Comparison of ENCODE assay signal across 12 mouse cellular contexts in genomic region chr4:86031041-86031440, GRCm38 (mm10).
DNase-seq lines count a peak whose midpoint lies in the region; ATAC-seq and TF ChIP-seq lines count a peak whose summit lies in the region.
"Had no signal": no experiment of that assay in that cellular context is flagged by ENCODE, and none has a peak within 500 bp of the region (broad histone marks: within the 10 kb centered on the region; RNA-seq: fewer than 3 reads in every experiment).

No protein-coding gene starts in this region.

- ATAC-seq in midbrain, embryonic 14.5 days (ENCODE audit: low FRiP score, low TSS enrichment) = no peak
- no peak for ATAC-seq in midbrain, embryonic 15.5 days (replicated peaks)

- intact Hi-C loops in heart, postnatal 14 days (cut with DNase I) = no loop called here

- DNase-seq in cerebellum, postnatal 10 days = peak; percentile 28 to 43
- no peak for DNase-seq in cerebellum, adult 2 months
- DNase-seq in midbrain, embryonic 14.5 days = peak; percentile 14
- peak; percentile 31 to 43 for DNase-seq in heart, postnatal 14 days
- DNase-seq in skeletal muscle tissue, adult 2 months (ENCODE audit: low read depth, low spot score) = peak; percentile 79
- no peak for DNase-seq in frontal cortex, postnatal 36 days (ENCODE audit: low spot score in 2 of 2)
- DNase-seq in ovary, postnatal 10 days (ENCODE audit: low spot score) = no peak
- DNase-seq: cerebellum, postnatal 25 days; thymus, postnatal 4 days had no signal

- H3K4me3 ChIP-seq in cerebellum, adult 2 months (replicated peaks; ENCODE audit: insufficient read depth, low read depth, low read length) = no peak overlapping the region
- no peak overlapping the region for H3K4me3 ChIP-seq in midbrain, embryonic 14.5 days (replicated peaks; ENCODE audit: low read depth, low read length)
- H3K4me3 ChIP-seq in midbrain, embryonic 15.5 days = no peak overlapping the region

- no peak overlapping the region for H3K4me2 ChIP-seq in midbrain, embryonic 14.5 days (ENCODE audit: low read length)
- no peak overlapping the region for H3K4me2 ChIP-seq in midbrain, embryonic 15.5 days
- H3K4me2 ChIP-seq: hindbrain, embryonic 14.5 days had no signal

- H3K27ac ChIP-seq in cerebellum, adult 2 months (ENCODE audit: insufficient read depth, low read length) = no peak overlapping the region
- no peak overlapping the region for H3K27ac ChIP-seq in midbrain, embryonic 14.5 days (replicated peaks; ENCODE audit: low read depth, low read length)
- no peak overlapping the region for H3K27ac ChIP-seq in midbrain, embryonic 15.5 days
- H3K27ac ChIP-seq: hindbrain, embryonic 14.5 days; kidney, postnatal 0 days had no signal

- no peak for TF ChIP-seq POLR2A in cerebellum, adult 2 months (IDR thresholded peaks at IDR 0.05; ENCODE audit: borderline replicate concordance, insufficient read depth, low read length)

- peaks cover 2% of the 10 kb centered on the region; the same call in 1 of the 2 replicates for H3K4me1 ChIP-seq in cerebellum, adult 2 months (ENCODE audit: control insufficient read depth, insufficient read depth, low read length)
- no peaks in the 10 kb centered on the region for H3K4me1 ChIP-seq in midbrain, embryonic 14.5 days (ENCODE audit: control insufficient read depth, insufficient read depth, low read length)
- peaks cover 6% of the 10 kb centered on the region for H3K4me1 ChIP-seq in midbrain, embryonic 15.5 days

- no peak for TF ChIP-seq CTCF in cerebellum, adult 2 months (IDR thresholded peaks at IDR 0.05; ENCODE audit: borderline replicate concordance, insufficient read depth, low read depth, low read length)

- H3K27me3 ChIP-seq in cerebellum, adult 2 months (ENCODE audit: control insufficient read depth, insufficient read depth, low read length) = no peaks in the 10 kb centered on the region
- H3K27me3 ChIP-seq in midbrain, embryonic 14.5 days (ENCODE audit: control insufficient read depth, insufficient read depth, low read length) = no peaks in the 10 kb centered on the region
- H3K27me3 ChIP-seq in midbrain, embryonic 15.5 days (replicated peaks) = no peaks in the 10 kb centered on the region

- no peaks in the 10 kb centered on the region for H3K9me3 ChIP-seq in midbrain, embryonic 14.5 days (ENCODE audit: control insufficient read depth, low read length)
- H3K9me3 ChIP-seq in midbrain, embryonic 15.5 days = no peaks in the 10 kb centered on the region

- no peaks in the 10 kb centered on the region for H3K36me3 ChIP-seq in midbrain, embryonic 14.5 days (ENCODE audit: control insufficient read depth, insufficient read depth, low read length)
- no peaks in the 10 kb centered on the region for H3K36me3 ChIP-seq in midbrain, embryonic 15.5 days (replicated peaks)

- H3K9ac ChIP-seq in midbrain, embryonic 14.5 days (replicated peaks; ENCODE audit: low read length) = no peak overlapping the region
- H3K9ac ChIP-seq in midbrain, embryonic 15.5 days = no peak overlapping the region
- H3K9ac ChIP-seq: hindbrain, embryonic 14.5 days had no signal

- 24% methylated on average over 8 of the region's 8 CpGs for WGBS in cerebellum, adult 2 months
- 6% methylated on average over 8 of the region's 8 CpGs for WGBS in midbrain, embryonic 14.5 days
- WGBS in midbrain, embryonic 15.5 days = 9% methylated on average over 8 of the region's 8 CpGs

Comparison
In these comparisons a context has a peak if more than half of its experiments do, and no peak if none do; other contexts are left out.
1. DNase-seq: peak in cerebellum, postnatal 10 days (2 of 2), midbrain, embryonic 14.5 days (single experiment), heart, postnatal 14 days (2 of 2) and skeletal muscle tissue, adult 2 months (single experiment); none in cerebellum, adult 2 months (0 of 2), frontal cortex, postnatal 36 days (0 of 2) and ovary, postnatal 10 days (single experiment).